Mouse (Mus musculus) CH12.LX (cell line): ENCODE measurements around the gene Msrb2. TPM values are rescaled to one million over a fixed set of nuclear protein-coding genes. Genes with fewer than 3 reads are reported as not detected.

Experiments
- DNase-seq: peaks from one replicate; pipeline ENCODE4 v3.0.0-alpha.2; 2013; ENCODE audit errors: extremely low read depth
- H3K27ac ChIP-seq: 2 replicates; pipeline ENCODE4 v1.5.1; 2012; ENCODE audit warnings: low read depth, mild to moderate bottlenecking, control low read depth, moderate library complexity; ENCODE audit not compliant: insufficient read depth
- H3K27me3 ChIP-seq: replicated peaks from 2 replicates; pipeline ENCODE3; 2012; ENCODE audit warnings: inconsistent platforms
- H3K36me3 ChIP-seq, 2 experiments: replicated peaks in 1 of 2; 2 replicates each; pipeline versions ENCODE3 to v1.6.1; 2012; ENCODE audit warnings: inconsistent platforms in 1 of 2, low read length in 1 of 2, mild to moderate bottlenecking in 1 of 2, mixed read lengths in 1 of 2, moderate library complexity in 1 of 2; ENCODE audit not compliant: control insufficient read depth in 1 of 2, insufficient read depth in 1 of 2
- H3K4me1 ChIP-seq, 2 experiments: 2 replicates each; pipeline ENCODE4 v1.6.1; 2012; ENCODE audit warnings: inconsistent platforms in 1 of 2, moderate library complexity in 1 of 2; ENCODE audit not compliant: insufficient read depth in 2 of 2, control insufficient read depth in 1 of 2
- H3K4me2 ChIP-seq: 2 replicates; pipeline ENCODE4 v1.6.1; 2012; ENCODE audit warnings: low read depth, mild to moderate bottlenecking, control low read depth; ENCODE audit not compliant: poor library complexity, insufficient read depth, severe bottlenecking
- H3K4me3 ChIP-seq, 3 experiments: fragments of 150-350 bp in 1 of 3; sonication (generic) in 1 of 3; replicated peaks in 1 of 3; 2 replicates each; pipeline versions ENCODE3 to v1.5.1; 2011 to 2012; ENCODE audit warnings: low read depth in 2 of 3, low read length in 2 of 3, mild to moderate bottlenecking in 2 of 3, moderate library complexity in 2 of 3, control low read depth in 1 of 3, improper control_type of control experiment in 1 of 3, inconsistent platforms in 1 of 3, mixed read lengths in 1 of 3; ENCODE audit not compliant: poor library complexity in 1 of 3
- H3K79me2 ChIP-seq: replicated peaks from 2 replicates; pipeline ENCODE4 v1.6.1; 2012; ENCODE audit warnings: mild to moderate bottlenecking, moderate library complexity; ENCODE audit not compliant: control insufficient read depth, poor library complexity, insufficient read depth, severe bottlenecking; ENCODE audit errors: extremely low read depth
- H3K9ac ChIP-seq: 2 replicates; pipeline ENCODE4 v1.6.1; 2012; ENCODE audit warnings: low read depth, mild to moderate bottlenecking, control low read depth, moderate library complexity; ENCODE audit not compliant: insufficient read depth
- H3K9me3 ChIP-seq: replicated peaks from 2 replicates; pipeline ENCODE3; 2012; ENCODE audit warnings: low read length, inconsistent platforms, mixed read lengths
- BHLHE40 ChIP-seq: IDR thresholded peaks from 2 replicates; pipeline ENCODE4 v1.6.1; 2011; ENCODE audit warnings: mild to moderate bottlenecking, low read depth, low read length, improper control_type of control experiment
- CHD1 ChIP-seq: IDR thresholded peaks from 2 replicates; pipeline ENCODE4 v1.6.1; 2012; ENCODE audit warnings: low read depth, low read length, improper control_type of control experiment, inconsistent platforms
- CHD2 ChIP-seq: IDR thresholded peaks from 2 replicates; pipeline ENCODE4 v1.6.1; 2011; ENCODE audit warnings: low read length, improper control_type of control experiment
- CTCF ChIP-seq, 2 experiments: IDR thresholded peaks in 1 of 2; conservative IDR thresholded peaks in 1 of 2; 2 replicates each; pipeline ENCODE4 v1.5.1; 2011 to 2012; ENCODE audit warnings: low read depth in 2 of 2, low read length in 2 of 2, improper control_type of control experiment in 1 of 2, inconsistent platforms in 1 of 2, mild to moderate bottlenecking in 1 of 2, moderate library complexity in 1 of 2
- E2F4 ChIP-seq: IDR thresholded peaks from 2 replicates; pipeline ENCODE4 v1.6.1; 2011; ENCODE audit warnings: low read depth, low read length, improper control_type of control experiment; ENCODE audit not compliant: insufficient replicate concordance
- ELF1 ChIP-seq: IDR thresholded peaks from 2 replicates; pipeline ENCODE4 v1.6.1; 2014; ENCODE audit warnings: low read depth, mild to moderate bottlenecking, inconsistent platforms, low read length, improper control_type of control experiment
- EP300 ChIP-seq: IDR thresholded peaks from 2 replicates; pipeline ENCODE4 v1.6.1; 2011; ENCODE audit warnings: low read length, improper control_type of control experiment
- ETS1 ChIP-seq: conservative IDR thresholded peaks from 2 replicates; pipeline ENCODE4 v1.6.1; 2012; ENCODE audit warnings: low read depth, mild to moderate bottlenecking, inconsistent platforms, low read length, improper control_type of control experiment, moderate library complexity
- GABPA ChIP-seq: IDR thresholded peaks from 2 replicates; pipeline ENCODE4 v1.6.1; 2012; ENCODE audit warnings: low read depth, low read length, improper control_type of control experiment, inconsistent platforms; ENCODE audit not compliant: insufficient replicate concordance
- JUND ChIP-seq: conservative IDR thresholded peaks from 2 replicates; pipeline ENCODE4 v1.6.1; 2011; ENCODE audit warnings: low read depth, low read length, improper control_type of control experiment
- KAT2A ChIP-seq: IDR thresholded peaks from 2 replicates; pipeline ENCODE4 v1.6.1; 2012; ENCODE audit warnings: low read length, improper control_type of control experiment, inconsistent platforms; ENCODE audit not compliant: insufficient replicate concordance
- MAFK ChIP-seq: IDR thresholded peaks from 2 replicates; pipeline ENCODE4 v1.6.1; 2011; ENCODE audit warnings: low read length, improper control_type of control experiment; ENCODE audit not compliant: insufficient replicate concordance
- MAZ ChIP-seq: IDR thresholded peaks from 2 replicates; pipeline ENCODE4 v1.6.1; 2012; ENCODE audit warnings: low read depth, mild to moderate bottlenecking, inconsistent platforms, low read length, improper control_type of control experiment, moderate library complexity
- MEF2A ChIP-seq: IDR thresholded peaks from 2 replicates; pipeline ENCODE4 v1.6.1; 2014; ENCODE audit warnings: low read depth, mild to moderate bottlenecking, inconsistent platforms, low read length, improper control_type of control experiment, borderline replicate concordance
- MXI1 ChIP-seq: IDR thresholded peaks from 2 replicates; pipeline ENCODE4 v1.6.1; 2011; ENCODE audit warnings: mild to moderate bottlenecking, low read depth, low read length, improper control_type of control experiment
- MYC ChIP-seq: IDR thresholded peaks from 2 replicates; pipeline ENCODE4 v1.6.1; 2011; ENCODE audit warnings: low read depth, mild to moderate bottlenecking, improper control_type of control experiment, low read length
- NELFE ChIP-seq: IDR thresholded peaks from 2 replicates; pipeline ENCODE4 v1.6.1; 2011; ENCODE audit warnings: low read depth, low read length, improper control_type of control experiment
- NRF1 ChIP-seq: IDR thresholded peaks from 2 replicates; pipeline ENCODE4 v1.6.1; 2014; ENCODE audit warnings: low read depth, mild to moderate bottlenecking, inconsistent platforms, low read length, improper control_type of control experiment, moderate library complexity
- POLR2A ChIP-seq: IDR thresholded peaks from 2 replicates; pipeline ENCODE4 v1.6.1; 2011; ENCODE audit warnings: low read depth, mild to moderate bottlenecking, improper control_type of control experiment, low read length
- POLR2AphosphoS2 ChIP-seq: IDR thresholded peaks from 2 replicates; pipeline ENCODE4 v1.6.1; 2011; ENCODE audit warnings: low read depth, low read length, improper control_type of control experiment
- RAD21 ChIP-seq: IDR thresholded peaks from 2 replicates; pipeline ENCODE4 v1.6.1; 2011; ENCODE audit warnings: low read depth, mild to moderate bottlenecking, low read length, improper control_type of control experiment, moderate library complexity
- SIN3A ChIP-seq: IDR thresholded peaks from 2 replicates; pipeline ENCODE4 v1.6.1; 2012; ENCODE audit warnings: low read length, improper control_type of control experiment, inconsistent platforms
- TCF12 ChIP-seq: IDR thresholded peaks from 2 replicates; pipeline ENCODE4 v1.6.1; 2014; ENCODE audit warnings: low read depth, mild to moderate bottlenecking, inconsistent platforms, low read length, improper control_type of control experiment
- UBTF ChIP-seq: IDR thresholded peaks from 2 replicates; pipeline ENCODE4 v1.6.1; 2012; ENCODE audit warnings: low read depth, mild to moderate bottlenecking, inconsistent platforms, low read length, improper control_type of control experiment, moderate library complexity
- ZC3H11A ChIP-seq: IDR thresholded peaks from 2 replicates; pipeline ENCODE4 v1.6.1; 2012; ENCODE audit warnings: low read depth, mild to moderate bottlenecking, inconsistent platforms, low read length, improper control_type of control experiment
- ZKSCAN1 ChIP-seq: IDR thresholded peaks from 2 replicates; pipeline ENCODE4 v1.6.1; 2012; ENCODE audit warnings: low read depth, inconsistent platforms, low read length, improper control_type of control experiment, borderline replicate concordance
- ZMIZ1 ChIP-seq: IDR thresholded peaks from 2 replicates; pipeline ENCODE4 v1.6.1; 2012; ENCODE audit warnings: low read depth, mild to moderate bottlenecking, inconsistent platforms, low read length, improper control_type of control experiment
- dilution Hi-C: fragments of 300-500 bp; cut with MboI; formaldehyde crosslinking; loops from 2 replicates; pipeline ENCODE4 v1.14.3; 2020; ENCODE audit warnings: low sequenced_read_pairs; ENCODE audit not compliant: extremely low pct_unique_long_range_greater_than_20kb, extremely low pct_ligation_motif_present
- in situ Hi-C: fragments of 300-500 bp; cut with MboI; formaldehyde crosslinking; loops from 3 replicates; pipeline ENCODE4 v1.14.3; 2019; ENCODE audit warnings: low sequenced_read_pairs, low pct_ligation_motif_present, low pct_unique_long_range_greater_than_20kb, mixed read lengths
- polyA plus RNA-seq: library from polyadenylated mRNA; unstranded; fragments of >175 nt; gene quantifications from 2 replicates; pipeline ENCODE4 v1.2.1, GENCODE M21; 2012; ENCODE audit warnings: low read depth; ENCODE audit not compliant: insufficient read length
- total RNA-seq, 2 experiments: library from RNA; depleted of rRNA; stranded (reverse); fragments of 300-350 nt in 1 of 2; fragments of >200 nt in 1 of 2; gene quantifications; 2 replicates each; pipeline ENCODE4 v1.2.3; 2012 to 2014

The Msrb2 gene
- total and polyA plus RNA-seq, 3 experiments, result 9.0 to 27.8 (median 21.6) TPM

- Histone ChIP-seq H3K36me3 (peaks cover 3 to 69% of the 10 kb centered on the region in 2 experiments), H3K9ac (no peak overlapping the region), H3K4me2 (no peak overlapping the region), H3K9me3 (no peaks in the 10 kb centered on the region), H3K79me2 (no peaks in the 10 kb centered on the region), H3K27me3 (no peaks in the 10 kb centered on the region), H3K4me1 (peaks cover 4 to 32% of the 10 kb centered on the region in 2 experiments), H3K27ac (no peak overlapping the region), H3K4me3 (no peak overlapping the region)
- dilution Hi-C loops, result no loop called here
- in situ Hi-C loops, result no loop called here
- DNase-seq, result no peak
- TF ChIP-seq MXI1 (no peak), POLR2A (no peak), CHD1 (no peak), NELFE (no peak), BHLHE40 (no peak), RAD21 (no peak), ETS1 (no peak), MAZ (no peak), NRF1 (no peak), MAFK (no peak), KAT2A (no peak), ELF1 (no peak), CHD2 (no peak)
Measured at GRCm38 (mm10) chr2:19380446-19380950, 9.3 kb downstream of the Msrb2 start.

- H3K4me3 ChIP-seq, result no peak overlapping the region
- H3K27me3 ChIP-seq, result no peaks in the 10 kb centered on the region
- H3K79me2 ChIP-seq, result no peaks in the 10 kb centered on the region
- peaks cover 3 to 68% of the 10 kb centered on the region in 2 experiments for H3K36me3 ChIP-seq
- H3K9me3 ChIP-seq, result no peaks in the 10 kb centered on the region
- in situ Hi-C loops, result no loop called here
- no peak for TF ChIP-seq MYC
- no peak for TF ChIP-seq SIN3A
- no peak for TF ChIP-seq TCF12
- TF ChIP-seq ZMIZ1, result no peak
- no peak for TF ChIP-seq MEF2A
- no peak for TF ChIP-seq POLR2A
- TF ChIP-seq UBTF, result no peak
- TF ChIP-seq EP300, result no peak
- no peak for TF ChIP-seq CTCF (conservative IDR thresholded peaks at IDR 0.05 in 1 of 2, IDR thresholded peaks at IDR 0.05 in 1 of 2; ENCODE audit: low read depth in 2 of 2, low read length in 2 of 2)
- TF ChIP-seq ZC3H11A, result no peak
- no peak for TF ChIP-seq KAT2A
- TF ChIP-seq JUND, result no peak
- TF ChIP-seq ZKSCAN1, result no peak
- TF ChIP-seq GABPA, result no peak
- TF ChIP-seq POLR2AphosphoS2, result no peak
- no peak for TF ChIP-seq ELF1
- TF ChIP-seq E2F4, result no peak
- TF ChIP-seq, all 38 proteins: peak for 0
- DNase-seq, result no peak
- Histone ChIP-seq H3K4me1 (peaks cover 8 to 37% of the 10 kb centered on the region in 2 experiments), H3K4me2 (no peak overlapping the region), H3K9ac (no peak overlapping the region), H3K27ac (no peak overlapping the region)
- dilution Hi-C loops, result no loop called here
Measured at GRCm38 (mm10) chr2:19380986-19381385, 9.7 kb downstream of the Msrb2 start.
